Mouse (Mus musculus) megakaryocyte progenitor cell, adult 5-6 weeks (primary cell): ENCODE data around the gene 6820408C15Rik. TPM values are rescaled to one million over a fixed set of nuclear protein-coding genes. Genes with fewer than 3 reads are reported as not detected.

Experiments
- ATAC-seq: replicated peaks from 2 replicates; pipeline ENCODE4 v1.8.0; 2016; ENCODE audit warnings: mild to moderate bottlenecking, moderate TSS enrichment, inconsistent platforms; ENCODE audit not compliant: poor library complexity
- total RNA-seq, 2 experiments: library from RNA; stranded (forward) in 1 of 2; stranded (reverse) in 1 of 2; fragments of 157-497, 149-512 nt in 1 of 2; fragments of 200-1000 nt in 1 of 2; gene quantifications; 2 replicates each; pipeline versions ENCODE4 v1.2.3 to v1.2.4; 2015 to 2017

6820408C15Rik gene
- not detected in 2 replicates for total RNA-seq (2015)
- total RNA-seq (2017) = 0.29 TPM in 1 of 2 replicates, not detected in the other

GRCm38 (mm10) chr2:152415287-152415686, at the start of gene 6820408C15Rik:
6820408C15Rik (plus strand) TSS chr2:152415587.
- no peak for ATAC-seq

DNA sequence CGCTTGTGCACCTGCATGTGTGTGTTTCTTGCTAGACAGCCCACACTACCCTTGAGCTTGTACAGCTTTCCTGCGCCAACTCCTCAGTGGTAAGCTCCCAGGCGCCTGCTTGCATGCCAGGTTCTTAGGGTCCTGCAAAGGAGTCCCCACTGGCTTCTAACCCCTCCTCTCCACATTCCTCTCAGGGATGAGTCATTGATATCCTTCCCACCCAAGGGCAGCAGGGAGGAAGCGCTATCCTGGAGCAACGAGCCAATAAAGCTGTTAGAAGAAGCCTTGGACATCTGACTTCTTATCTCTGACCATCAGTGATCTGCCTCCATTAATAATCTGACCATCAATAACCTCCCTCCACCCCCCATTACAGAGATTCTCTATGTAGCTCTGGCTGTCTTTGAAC, 47.5 kb upstream of the 6820408C15Rik start:
- no peak for ATAC-seq

DNA sequence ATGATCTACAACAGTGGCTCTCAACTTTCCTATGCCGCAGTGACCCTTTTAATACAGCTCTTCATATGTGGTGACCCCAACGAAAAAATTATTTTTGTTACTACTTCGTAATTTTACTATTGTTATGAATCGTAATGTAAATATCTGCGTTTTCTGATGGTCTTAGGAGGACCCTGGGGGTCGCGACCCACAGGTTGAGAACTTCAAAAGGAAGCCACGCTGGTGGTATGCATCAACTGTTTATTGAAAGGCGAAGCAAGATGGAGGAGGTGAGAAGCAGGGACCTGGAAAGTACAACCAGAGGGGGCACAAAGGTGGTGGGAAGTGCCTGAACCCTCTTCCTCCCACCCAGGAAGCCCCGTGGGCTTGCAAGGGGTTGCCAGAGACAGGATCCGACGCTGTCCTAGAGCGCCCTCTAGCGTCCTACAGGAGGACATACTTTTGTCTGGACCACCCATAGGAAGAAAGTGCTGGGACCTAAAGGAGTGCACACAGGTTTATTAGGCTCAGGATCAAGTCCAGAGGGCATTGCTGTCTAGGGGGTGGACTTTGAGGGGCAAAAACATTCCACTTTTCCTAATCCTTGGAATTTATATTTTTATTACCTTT, 46.8 kb upstream of the 6820408C15Rik start:
- peak; percentile 82 for ATAC-seq

DNA sequence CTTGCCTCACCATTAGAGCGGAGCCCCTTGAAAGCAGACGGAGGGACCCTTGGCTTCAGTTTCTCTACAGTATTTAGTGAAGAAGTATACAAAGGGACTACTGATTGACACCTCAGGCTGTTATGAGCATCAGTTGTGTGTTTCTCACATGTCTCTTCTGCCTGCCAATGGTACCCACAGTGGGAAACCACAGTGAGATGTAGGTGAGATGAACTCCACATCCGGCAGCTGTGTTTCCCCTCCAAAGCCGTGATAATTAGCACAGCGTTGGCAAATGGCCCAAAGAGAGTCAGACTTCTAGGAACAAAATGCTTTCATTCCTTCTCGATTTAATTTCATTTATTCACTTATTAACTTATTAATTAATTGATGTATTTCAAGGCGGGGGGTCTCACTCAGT, 43.3 kb upstream of the 6820408C15Rik start:
- peak; percentile 46 for ATAC-seq

DNA sequence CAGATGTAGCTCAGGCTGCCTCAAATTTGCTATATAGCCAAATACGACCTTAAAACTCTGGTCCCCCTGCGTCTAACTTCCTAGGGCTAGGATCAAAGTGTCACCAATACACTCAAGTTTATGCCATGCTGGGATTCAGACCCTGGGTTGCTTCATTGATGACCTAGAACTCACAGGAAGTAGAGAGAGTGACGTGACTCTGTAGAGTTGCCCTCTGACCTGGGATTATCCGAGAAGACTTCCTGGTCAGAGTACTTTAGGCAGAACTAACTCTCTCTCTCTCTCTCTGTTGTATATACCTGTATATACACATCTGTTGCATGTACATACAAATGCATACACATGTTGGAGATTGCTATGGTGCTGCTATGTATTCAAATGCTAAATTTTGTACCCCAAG, 42.7 kb upstream of the 6820408C15Rik start:
- ATAC-seq = no peak

DNA sequence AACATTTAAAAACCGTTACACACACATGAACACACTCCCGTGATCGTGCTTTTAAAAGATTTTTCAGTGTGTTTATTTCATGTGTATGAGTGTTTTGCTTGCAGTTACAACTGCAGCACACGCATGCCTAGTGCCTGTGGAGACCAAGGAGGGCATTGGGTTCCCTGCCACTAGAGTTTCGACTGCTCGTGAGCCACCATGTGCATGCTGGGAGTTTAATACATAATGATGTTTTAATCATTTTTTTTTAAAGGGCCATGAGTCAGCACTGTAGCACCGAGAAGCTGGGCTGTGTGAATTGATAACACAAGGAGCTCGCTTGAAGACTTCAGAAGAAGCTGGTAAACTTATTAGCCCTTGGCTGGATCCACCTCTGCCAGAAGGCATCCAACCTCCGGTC, 41.8 kb upstream of the 6820408C15Rik start:
- ATAC-seq = peak; percentile 72

- no peak for ATAC-seq
Measured at GRCm38 (mm10) chr2:152375652-152376344, 39.6 kb upstream of the 6820408C15Rik start.

- no peak for ATAC-seq
Measured at GRCm38 (mm10) chr2:152376345-152376741, 39.0 kb upstream of the 6820408C15Rik start, which contains the start of gene Nrsn2. Nrsn2 (minus strand) TSS chr2:152376638.

DNA sequence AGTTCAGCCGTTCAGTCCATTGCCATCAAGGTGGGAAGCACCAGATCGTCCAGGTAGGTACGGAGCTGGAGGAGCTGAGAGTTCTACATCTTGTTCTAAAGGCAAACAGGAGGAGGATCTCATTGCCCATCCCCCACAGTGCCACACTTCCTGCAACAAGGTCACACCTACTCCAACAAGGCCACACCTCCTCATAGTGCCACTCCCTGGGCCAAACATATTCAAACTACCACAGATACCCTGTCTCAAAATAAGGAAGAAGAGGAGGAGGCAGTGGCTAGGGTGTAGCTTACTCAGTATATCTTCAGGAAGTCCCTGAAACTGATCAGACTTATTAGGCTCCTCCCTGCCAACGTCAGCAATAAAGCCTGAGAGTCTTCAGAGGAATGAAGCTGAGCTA, 31.2 kb upstream of the 6820408C15Rik start:
- no peak for ATAC-seq

- ATAC-seq = peak; percentile 60
Measured at GRCm38 (mm10) chr2:152392786-152393185, 22.6 kb upstream of the 6820408C15Rik start.

- ATAC-seq = no peak
Measured at GRCm38 (mm10) chr2:152393225-152394017, 22.0 kb upstream of the 6820408C15Rik start.

DNA sequence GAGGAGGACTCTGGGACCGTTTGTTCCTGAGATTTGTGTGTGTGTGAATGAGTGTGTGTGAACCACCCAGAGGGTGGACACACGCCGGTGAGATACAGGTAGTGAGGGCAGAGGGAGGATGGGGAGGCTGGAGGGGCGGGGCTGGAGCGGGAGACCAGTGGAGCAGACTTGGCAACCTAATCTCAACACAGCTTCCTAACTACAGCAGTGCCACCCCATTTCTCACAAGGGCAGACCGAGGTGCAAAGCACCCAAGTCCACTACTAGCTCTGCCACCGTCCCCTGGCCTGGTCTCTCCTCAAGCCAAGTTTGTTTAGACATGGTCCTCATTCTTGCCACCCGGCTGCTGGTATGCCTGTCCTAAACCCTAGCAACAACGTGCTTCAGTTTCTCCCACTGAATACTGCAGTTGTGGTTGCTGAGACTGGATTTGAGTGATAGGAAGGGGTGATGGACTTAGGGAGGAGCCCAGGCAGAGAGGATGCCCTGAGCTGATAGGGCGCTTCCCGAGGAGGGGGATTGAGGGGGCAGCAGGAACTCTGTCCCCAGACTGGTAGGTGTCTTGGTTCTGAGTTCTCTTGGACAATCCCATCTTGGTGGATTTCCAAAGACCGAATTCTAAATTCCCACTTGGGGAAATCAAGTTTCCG, 20.0 kb upstream of the 6820408C15Rik start:
- ATAC-seq = no peak

- ATAC-seq = peak; percentile 60
Measured at GRCm38 (mm10) chr2:152396110-152397003, 19.0 kb upstream of the 6820408C15Rik start.

DNA sequence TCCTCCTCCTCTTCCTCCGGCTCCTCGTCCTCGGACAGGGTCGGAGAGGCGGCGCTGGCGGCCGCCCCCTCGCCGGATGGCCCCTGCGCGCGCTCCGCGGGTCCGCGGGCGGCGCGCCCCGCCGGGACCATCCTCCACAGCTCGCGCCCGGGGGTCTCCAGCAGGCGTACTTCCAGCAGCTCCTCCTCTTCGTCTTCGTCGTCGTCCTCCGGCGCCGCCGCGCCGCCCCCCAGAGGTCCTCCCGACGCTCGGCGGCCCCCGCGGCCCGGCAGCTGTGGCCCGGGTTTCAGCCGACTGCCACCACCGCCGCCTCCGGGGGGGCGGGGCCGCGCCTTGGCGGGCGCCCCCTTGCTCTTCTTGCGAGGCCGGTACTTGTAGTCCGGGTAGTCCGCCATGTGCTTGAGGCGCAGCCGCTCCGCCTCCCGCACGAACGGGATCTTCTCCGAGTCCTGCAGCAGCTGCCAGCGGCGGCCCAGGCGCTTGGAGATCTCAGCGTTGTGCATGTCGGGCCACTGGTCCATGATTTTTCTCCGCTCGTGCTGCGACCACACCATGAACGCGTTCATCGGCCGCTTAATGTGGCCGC, 18.3 kb upstream of the 6820408C15Rik start:
- peak; percentile 10 for ATAC-seq

GRCm38 (mm10) chr2:152397680-152398435, 17.5 kb upstream of the 6820408C15Rik start, which contains the start of gene Sox12:
Sox12 (minus strand) TSS chr2:152398063.
- peak; percentile 44 for ATAC-seq

- peak; percentile 68 for ATAC-seq
Measured at GRCm38 (mm10) chr2:152398691-152399090, 16.7 kb upstream of the 6820408C15Rik start.

DNA sequence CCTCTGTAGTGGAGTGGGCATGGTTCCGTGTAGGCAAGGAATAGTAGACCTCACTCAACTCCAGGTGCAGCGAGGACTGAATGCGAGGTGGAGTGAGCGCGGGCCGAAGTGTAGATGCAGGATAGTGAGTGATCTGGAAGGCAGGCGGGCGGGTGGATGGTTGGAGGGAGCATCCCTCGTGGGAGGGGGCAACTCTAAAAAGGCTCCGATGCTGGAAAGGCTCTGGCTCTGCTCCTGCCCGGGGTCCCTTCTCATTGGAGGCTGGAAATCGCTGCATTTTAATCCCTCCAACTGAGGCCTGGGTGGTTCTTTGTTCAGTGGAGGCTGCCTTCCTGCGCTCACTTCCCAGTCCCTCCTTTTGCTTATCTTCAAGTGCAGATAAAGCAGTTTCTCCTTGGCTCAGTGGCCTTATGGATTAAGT, 16.3 kb upstream of the 6820408C15Rik start:
- ATAC-seq = no peak; the same call in 1 of the 2 replicates

GRCm38 (mm10) chr2:152406126-152406525, 9.3 kb upstream of the 6820408C15Rik start:
- peak; percentile 100 for ATAC-seq

DNA sequence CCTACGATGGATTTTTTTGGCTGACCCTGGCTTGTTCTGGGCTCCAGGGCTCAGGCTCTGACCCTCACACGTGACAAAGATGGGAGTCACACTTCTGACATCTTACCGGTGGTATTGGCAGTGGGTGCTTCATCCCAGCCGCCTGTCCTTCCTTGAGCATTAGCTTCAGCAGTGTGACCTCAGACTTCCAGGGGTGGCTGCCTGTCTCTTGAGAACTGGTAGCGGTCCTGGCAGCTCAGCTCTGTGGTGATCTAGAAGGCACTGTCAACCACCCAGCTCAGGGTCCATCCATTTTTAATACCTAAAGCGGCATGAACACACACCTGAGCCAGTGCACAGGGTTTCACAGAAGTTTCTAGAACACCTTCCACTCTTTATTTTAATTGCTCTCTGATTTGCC, 5.6 kb upstream of the 6820408C15Rik start:
- ATAC-seq = no peak
